ENCODE assay signal across 11 mouse cellular contexts in the genomic region with DNA sequence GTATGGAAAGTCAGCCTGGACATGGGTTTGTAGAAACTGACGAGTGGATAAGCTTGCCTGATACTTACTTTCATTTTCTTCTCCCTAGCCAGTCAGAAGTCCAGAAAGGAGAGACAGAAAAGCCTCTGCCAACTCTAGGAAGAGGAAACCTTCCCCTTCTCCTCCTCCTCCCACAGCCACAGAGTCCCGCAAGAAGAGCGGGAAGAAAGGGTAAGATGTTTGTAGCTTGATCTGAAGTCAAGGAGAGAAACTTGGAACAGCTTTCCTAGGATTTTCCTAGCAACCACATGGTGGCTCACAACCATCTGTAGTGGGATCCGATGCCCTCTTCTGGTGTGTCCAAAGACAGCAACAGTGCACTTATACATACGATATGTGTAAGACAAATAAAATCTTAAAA. TPM values are rescaled to one million over a fixed set of nuclear protein-coding genes. Genes with fewer than 3 reads are reported as not detected.
DNase-seq lines count a peak whose midpoint lies in the region; TF ChIP-seq lines count a peak whose summit lies in the region.
"Had no signal": no experiment of that assay in that cellular context is flagged by ENCODE, and none has a peak within 500 bp of the region (broad histone marks: within the 10 kb centered on the region; RNA-seq: fewer than 3 reads in every experiment).

No protein-coding gene starts in this region.

- H3K36me3 ChIP-seq in hindbrain, embryonic 10.5 days = peaks cover 95% of the 10 kb centered on the region

- WGBS in hindbrain, embryonic 10.5 days = 90% methylated on average over 5 of the region's 5 CpGs

- H3K4me3 ChIP-seq in left cerebral cortex, adult 2 months = no peak overlapping the region
- no peak overlapping the region for H3K4me3 ChIP-seq in hindbrain, embryonic 10.5 days

- DNase-seq in frontal cortex, postnatal 36 days (ENCODE audit: low spot score in 2 of 2) = peak; percentile 4 to 56
- DNase-seq in frontal cortex, postnatal 10 days (ENCODE audit: low spot score in 2 of 2) = no peak
- DNase-seq in left cerebral cortex, adult 2 months (ENCODE audit: extremely low spot score in 1 of 2, low spot score in 2 of 2) = peak; percentile 13 to 21
- DNase-seq in left cerebral cortex, postnatal 10 days (ENCODE audit: extremely low spot score in 1 of 2, low spot score in 2 of 2) = no peak
- peak; percentile 18 to 22 for DNase-seq in adrenal gland, postnatal 36 days
- DNase-seq in right cerebral cortex, adult 2 months (ENCODE audit: low spot score in 2 of 2) = peak; percentile 29 to 34
- no peak for DNase-seq in kidney, adult 11 months
- no peak for DNase-seq in hindbrain, embryonic 10.5 days (ENCODE audit: low spot score)
- DNase-seq: kidney, postnatal 25 days; thymus, postnatal 36 days had no signal

- H3K4me1 ChIP-seq in hindbrain, embryonic 10.5 days (replicated peaks) = no peaks in the 10 kb centered on the region

- peak; percentile 49 for TF ChIP-seq CTCF in left cerebral cortex, adult 2 months (IDR thresholded peaks at IDR 0.05)

- H3K9me3 ChIP-seq in hindbrain, embryonic 10.5 days = no peaks in the 10 kb centered on the region

- H3K27me3 ChIP-seq in hindbrain, embryonic 10.5 days (ENCODE audit: insufficient read depth, poor library complexity, severe bottlenecking) = no peaks in the 10 kb centered on the region

- H3K27ac ChIP-seq in left cerebral cortex, adult 2 months = peak overlapping the region; percentile 12; the same call in 1 of the 2 replicates
- no peak overlapping the region for H3K27ac ChIP-seq in hindbrain, embryonic 10.5 days
- H3K27ac ChIP-seq: liver, embryonic 14.5 days had no signal

- intact Hi-C loops in left cerebral cortex, adult 2 months (cut with DNase I) = loop anchor here (2.0 kb wide), 1 partner anchor 122 kb away; no protein-coding TSS in a partner anchor
- intact Hi-C loops in left cerebral cortex, postnatal 10 days (cut with DNase I) = loop anchor here (5.0 kb wide), 1 partner anchor 126 kb away; no protein-coding TSS in a partner anchor

RNA-seq across cellular contexts. Expression of a gene that starts 53.2 kb away (rescaled TPM):
- 100 to 1,000 TPM; 166 to 173 TPM for total RNA-seq in left cerebral cortex, adult 2 months (2021)
- 100 to 1,000 TPM; 144 to 153 TPM for total RNA-seq in left cerebral cortex, postnatal 10 days (2021)
- 100 to 1,000 TPM in 1 of 2 experiments, 10 to 100 TPM in 1; 99.2 to 103 TPM for total RNA-seq in adrenal gland, postnatal 36 days (2021)
- polyA plus RNA-seq in hindbrain, embryonic 10.5 days (2016; fragmentation: Nextera tagmentation; extraction: Ambion mirVana) = 179 and 194 TPM in 2 replicates

RNA-seq across cellular contexts. Expression of a gene that starts 53.4 kb away (rescaled TPM):
- 10 to 100 TPM; 68.6 to 74.8 TPM for total RNA-seq in left cerebral cortex, adult 2 months (2021)
- total RNA-seq in left cerebral cortex, postnatal 10 days (2021) = 10 to 100 TPM; 72.1 to 74.1 TPM
- 10 to 100 TPM; 48.3 to 59.4 TPM for total RNA-seq in adrenal gland, postnatal 36 days (2021)
- 180 and 201 TPM in 2 replicates for polyA plus RNA-seq in hindbrain, embryonic 10.5 days (2016; fragmentation: Nextera tagmentation; extraction: Ambion mirVana)

Comparison
In these comparisons a context has a peak if more than half of its experiments do, and no peak if none do; other contexts are left out.
1. DNase-seq: peak in frontal cortex, postnatal 36 days (2 of 2), left cerebral cortex, adult 2 months (2 of 2), adrenal gland, postnatal 36 days (2 of 2) and right cerebral cortex, adult 2 months (2 of 2); none in frontal cortex, postnatal 10 days (0 of 2), left cerebral cortex, postnatal 10 days (0 of 2), kidney, adult 11 months (single experiment) and hindbrain, embryonic 10.5 days (single experiment).